Mouse (Mus musculus): ENCODE data around the gene Ehbp1. TPM values are rescaled to one million over a fixed set of nuclear protein-coding genes. Genes with fewer than 3 reads are reported as not detected.

The Ehbp1 gene
- polyA plus RNA-seq, 1 experiment from 2014 or later = 42.7 TPM

- Histone ChIP-seq H3K36me3 (ENCODE audit: control insufficient read depth, insufficient read depth, low read length) (0 out of 2 replicates have a peak, but pooled peaks cover 3% of the 10 kb centered on the region), H3K27ac (replicated peaks in 1 of 2; ENCODE audit: control insufficient read depth in 1 of 2, insufficient read depth in 1 of 2, low read depth in 2 of 2, low read length in 2 of 2) (no peak overlapping the region), H3K9me3 (ENCODE audit: control insufficient read depth, low read length) (peaks cover 3% of the 10 kb centered on the region; the same call in 1 of the 2 replicates), H3K9ac (ENCODE audit: low read length) (no peak overlapping the region), H3K4me3 (ENCODE audit: control insufficient read depth in 1 of 2, insufficient read depth in 1 of 2, low read depth in 1 of 2, low read length in 2 of 2) (no peak overlapping the region), H3K4me1 (ENCODE audit: control insufficient read depth in 2 of 2, insufficient read depth in 2 of 2, low read length in 2 of 2) (peaks cover 7 to 15% of the 10 kb centered on the region in 2 experiments), H3K4me2 (ENCODE audit: low read length) (no peak overlapping the region), H3K27me3 (ENCODE audit: control insufficient read depth, insufficient read depth, low read length) (no peaks in the 10 kb centered on the region)
- WGBS = 72% methylated on average over 3 of the region's 3 CpGs
- ATAC-seq (ENCODE audit: insufficient number of reproducible peaks, insufficient read depth, low FRiP score, low read depth) = no peak
Observed at GRCm38 (mm10) chr11:22174311-22174710, 167.8 kb downstream of the Ehbp1 start.

- 25% methylated on average over 6 of the region's 6 CpGs for WGBS
- Histone ChIP-seq H3K27me3 (ENCODE audit: control insufficient read depth, insufficient read depth, low read length) (no peaks in the 10 kb centered on the region), H3K4me1 (ENCODE audit: control insufficient read depth in 2 of 2, insufficient read depth in 2 of 2, low read length in 2 of 2) (peaks cover 7 to 13% of the 10 kb centered on the region in 2 experiments), H3K27ac (replicated peaks in 1 of 2; ENCODE audit: control insufficient read depth in 1 of 2, insufficient read depth in 1 of 2, low read depth in 2 of 2, low read length in 2 of 2) (peak overlapping the region; percentile 83 to 92), H3K4me2 (ENCODE audit: low read length) (peak overlapping the region; percentile 55), H3K36me3 (ENCODE audit: control insufficient read depth, insufficient read depth, low read length) (peaks cover 21% of the 10 kb centered on the region), H3K9ac (ENCODE audit: low read length) (peak overlapping the region; percentile 66), H3K9me3 (ENCODE audit: control insufficient read depth, low read length) (peaks cover 3% of the 10 kb centered on the region; the same call in 1 of the 2 replicates), H3K4me3 (ENCODE audit: control insufficient read depth in 1 of 2, insufficient read depth in 1 of 2, low read depth in 1 of 2, low read length in 2 of 2) (peak overlapping the region; percentile 35 to 45)
- ATAC-seq (ENCODE audit: insufficient number of reproducible peaks, insufficient read depth, low FRiP score, low read depth) = peak; percentile 85
Observed at GRCm38 (mm10) chr11:22170962-22171638, 171.0 kb downstream of the Ehbp1 start.

GRCm38 (mm10) chr11:22157882-22158281 lies 184.2 kb downstream of the Ehbp1 start:
- no peak overlapping the region for H3K4me2 ChIP-seq (ENCODE audit: low read length)
- no peak for ATAC-seq (ENCODE audit: insufficient number of reproducible peaks, insufficient read depth, low FRiP score, low read depth)
- no peak overlapping the region for H3K27ac ChIP-seq (replicated peaks in 1 of 2; ENCODE audit: control insufficient read depth in 1 of 2, insufficient read depth in 1 of 2, low read depth in 2 of 2, low read length in 2 of 2)
- H3K9me3 ChIP-seq (ENCODE audit: control insufficient read depth, low read length) = no peaks in the 10 kb centered on the region
- no peak overlapping the region for H3K4me3 ChIP-seq (ENCODE audit: control insufficient read depth in 1 of 2, insufficient read depth in 1 of 2, low read depth in 1 of 2, low read length in 2 of 2)
- no peak overlapping the region for H3K9ac ChIP-seq (ENCODE audit: low read length)
- H3K36me3 ChIP-seq (ENCODE audit: control insufficient read depth, insufficient read depth, low read length) = no peaks in the 10 kb centered on the region
- H3K4me1 ChIP-seq (ENCODE audit: control insufficient read depth in 2 of 2, insufficient read depth in 2 of 2, low read length in 2 of 2) = peaks cover 9 to 24% of the 10 kb centered on the region in 2 experiments
- H3K27me3 ChIP-seq (ENCODE audit: control insufficient read depth, insufficient read depth, low read length) = no peaks in the 10 kb centered on the region
- 91% methylated on average over 4 of the region's 4 CpGs for WGBS

- 58% methylated on average over 2 of the region's 2 CpGs for WGBS
Observed at GRCm38 (mm10) chr11:22156182-22156581, 185.9 kb downstream of the Ehbp1 start.

GRCm38 (mm10) chr11:22155366-22156095 lies 186.6 kb downstream of the Ehbp1 start:
- WGBS = 50% methylated on average over 3 of the region's 3 CpGs
- H3K36me3 ChIP-seq (ENCODE audit: control insufficient read depth, insufficient read depth, low read length) = peaks cover 5% of the 10 kb centered on the region; the same call in 1 of the 2 replicates
- H3K4me1 ChIP-seq (ENCODE audit: control insufficient read depth in 2 of 2, insufficient read depth in 2 of 2, low read length in 2 of 2) = peaks cover 6 to 24% of the 10 kb centered on the region in 2 experiments
- H3K27me3 ChIP-seq (ENCODE audit: control insufficient read depth, insufficient read depth, low read length) = no peaks in the 10 kb centered on the region
- no peak for ATAC-seq (ENCODE audit: insufficient number of reproducible peaks, insufficient read depth, low FRiP score, low read depth)
- H3K4me3 ChIP-seq (ENCODE audit: control insufficient read depth in 1 of 2, insufficient read depth in 1 of 2, low read depth in 1 of 2, low read length in 2 of 2) = no peak overlapping the region
- no peak overlapping the region for H3K9ac ChIP-seq (ENCODE audit: low read length)
- peak overlapping the region; percentile 27 for H3K4me2 ChIP-seq (ENCODE audit: low read length)
- no peaks in the 10 kb centered on the region for H3K9me3 ChIP-seq (ENCODE audit: control insufficient read depth, low read length)
- peak overlapping the region; percentile 85 to 94 for H3K27ac ChIP-seq (replicated peaks in 1 of 2; ENCODE audit: control insufficient read depth in 1 of 2, insufficient read depth in 1 of 2, low read depth in 2 of 2, low read length in 2 of 2)

More at GRCm38 (mm10) chr11:22156182-22156581, 185.9 kb downstream of the Ehbp1 start:
- H3K4me3 ChIP-seq (ENCODE audit: control insufficient read depth in 1 of 2, insufficient read depth in 1 of 2, low read depth in 1 of 2, low read length in 2 of 2) = no peak overlapping the region
- peak overlapping the region; percentile 85 to 94 for H3K27ac ChIP-seq (replicated peaks in 1 of 2; ENCODE audit: control insufficient read depth in 1 of 2, insufficient read depth in 1 of 2, low read depth in 2 of 2, low read length in 2 of 2)
- no peaks in the 10 kb centered on the region for H3K27me3 ChIP-seq (ENCODE audit: control insufficient read depth, insufficient read depth, low read length)
- no peaks in the 10 kb centered on the region for H3K9me3 ChIP-seq (ENCODE audit: control insufficient read depth, low read length)
- no peaks in the 10 kb centered on the region for H3K36me3 ChIP-seq (ENCODE audit: control insufficient read depth, insufficient read depth, low read length)
- peak; percentile 58 for ATAC-seq (ENCODE audit: insufficient number of reproducible peaks, insufficient read depth, low FRiP score, low read depth)
- H3K4me2 ChIP-seq (ENCODE audit: low read length) = peak overlapping the region; percentile 27
- H3K4me1 ChIP-seq (ENCODE audit: control insufficient read depth in 2 of 2, insufficient read depth in 2 of 2, low read length in 2 of 2) = peaks cover 8 to 24% of the 10 kb centered on the region in 2 experiments
- no peak overlapping the region for H3K9ac ChIP-seq (ENCODE audit: low read length)

GRCm38 (mm10) chr11:22154501-22155294 lies 187.4 kb downstream of the Ehbp1 start:
- H3K36me3 ChIP-seq (ENCODE audit: control insufficient read depth, insufficient read depth, low read length) = peaks cover 11% of the 10 kb centered on the region
- H3K4me3 ChIP-seq (ENCODE audit: control insufficient read depth in 1 of 2, insufficient read depth in 1 of 2, low read depth in 1 of 2, low read length in 2 of 2) = no peak overlapping the region
- H3K27ac ChIP-seq (replicated peaks in 1 of 2; ENCODE audit: control insufficient read depth in 1 of 2, insufficient read depth in 1 of 2, low read depth in 2 of 2, low read length in 2 of 2) = peak overlapping the region; percentile 78 to 91
- peaks cover 6 to 24% of the 10 kb centered on the region in 2 experiments for H3K4me1 ChIP-seq (ENCODE audit: control insufficient read depth in 2 of 2, insufficient read depth in 2 of 2, low read length in 2 of 2)
- WGBS = 42% methylated on average over 9 of the region's 9 CpGs
- ATAC-seq (ENCODE audit: insufficient number of reproducible peaks, insufficient read depth, low FRiP score, low read depth) = no peak
- no peaks in the 10 kb centered on the region for H3K27me3 ChIP-seq (ENCODE audit: control insufficient read depth, insufficient read depth, low read length)
- peak overlapping the region; percentile 30 for H3K9ac ChIP-seq (ENCODE audit: low read length)
- 0 out of 2 replicates have a peak overlapping the region, but pooled peaks have one; percentile 18 for H3K4me2 ChIP-seq (ENCODE audit: low read length)
- no peaks in the 10 kb centered on the region for H3K9me3 ChIP-seq (ENCODE audit: control insufficient read depth, low read length)

- H3K4me1 ChIP-seq (ENCODE audit: control insufficient read depth in 2 of 2, insufficient read depth in 2 of 2, low read length in 2 of 2) = peaks cover 4 to 6% of the 10 kb centered on the region in 2 experiments
- H3K4me2 ChIP-seq (ENCODE audit: low read length) = no peak overlapping the region
- no peaks in the 10 kb centered on the region for H3K27me3 ChIP-seq (ENCODE audit: control insufficient read depth, insufficient read depth, low read length)
- no peak overlapping the region for H3K27ac ChIP-seq (replicated peaks in 1 of 2; ENCODE audit: control insufficient read depth in 1 of 2, insufficient read depth in 1 of 2, low read depth in 2 of 2, low read length in 2 of 2)
- no peak overlapping the region for H3K4me3 ChIP-seq (ENCODE audit: control insufficient read depth in 1 of 2, insufficient read depth in 1 of 2, low read depth in 1 of 2, low read length in 2 of 2)
- H3K9ac ChIP-seq (ENCODE audit: low read length) = no peak overlapping the region
- H3K9me3 ChIP-seq (ENCODE audit: control insufficient read depth, low read length) = no peaks in the 10 kb centered on the region
- 77% methylated on average over 2 of the region's 2 CpGs for WGBS
- H3K36me3 ChIP-seq (ENCODE audit: control insufficient read depth, insufficient read depth, low read length) = peaks cover 23% of the 10 kb centered on the region
- ATAC-seq (ENCODE audit: insufficient number of reproducible peaks, insufficient read depth, low FRiP score, low read depth) = no peak
Observed at GRCm38 (mm10) chr11:22140737-22141136, 201.4 kb downstream of the Ehbp1 start.

Measured in heart, embryonic 14.5 days (tissue).